8 mouse cellular contexts compared by ENCODE assay signal in genomic region chr19:7341512-7342397, GRCm38 (mm10). TPM values are rescaled to one million over a fixed set of nuclear protein-coding genes. Genes with fewer than 3 reads are reported as not detected.
DNase-seq lines count a peak whose midpoint lies in the region; ATAC-seq and TF ChIP-seq lines count a peak whose summit lies in the region.

Gene Mark2 (minus strand): TSS chr19:7341860.

- dilution Hi-C loops in CH12.LX (cut with MboI; ENCODE audit: extremely low pct_ligation_motif_present, extremely low pct_unique_long_range_greater_than_20kb, low sequenced_read_pairs) = no loop called here

- no peak for TF ChIP-seq RAD21 in CH12.LX (IDR thresholded peaks at IDR 0.05; ENCODE audit: low read depth, low read length)

- no peak for TF ChIP-seq CTCF in CH12.LX (conservative IDR thresholded peaks at IDR 0.05 in 1 of 2, IDR thresholded peaks at IDR 0.05 in 1 of 2; ENCODE audit: low read depth in 2 of 2, low read length in 2 of 2)

- peaks cover 0 to 24% of the 10 kb centered on the region in 2 experiments for H3K36me3 ChIP-seq in CH12.LX (replicated peaks in 1 of 2; ENCODE audit: control insufficient read depth in 1 of 2, insufficient read depth in 1 of 2, low read length in 1 of 2)
- no peaks in the 10 kb centered on the region for H3K36me3 ChIP-seq in forebrain, embryonic 11.5 days (ENCODE audit: control insufficient read depth, insufficient read depth, low read length)
- H3K36me3 ChIP-seq in heart, embryonic 16.5 days (ENCODE audit: control insufficient read depth, insufficient read depth) = no peaks in the 10 kb centered on the region
- H3K36me3 ChIP-seq in liver, embryonic 15.5 days (replicated peaks) = no peaks in the 10 kb centered on the region
- no peaks in the 10 kb centered on the region for H3K36me3 ChIP-seq in neural tube, embryonic 12.5 days

- H3K4me2 ChIP-seq in CH12.LX (ENCODE audit: insufficient read depth, low read depth, poor library complexity, severe bottlenecking) = peak within 1 kb of the TSS; percentile 70
- peak within 1 kb of the TSS; percentile 73 for H3K4me2 ChIP-seq in forebrain, embryonic 11.5 days (ENCODE audit: low read depth, low read length, severe bottlenecking)
- peak within 1 kb of the TSS; percentile 97 for H3K4me2 ChIP-seq in heart, embryonic 16.5 days (ENCODE audit: low read depth, low read length)
- H3K4me2 ChIP-seq in liver, embryonic 15.5 days = peak within 1 kb of the TSS; percentile 95
- H3K4me2 ChIP-seq in neural tube, embryonic 12.5 days (replicated peaks) = peak within 1 kb of the TSS; percentile 97

- peak within 1 kb of the TSS; percentile 79 to 90 (median 85) for H3K4me3 ChIP-seq in CH12.LX (replicated peaks in 1 of 3; ENCODE audit: low read depth in 2 of 3, low read length in 2 of 3, poor library complexity in 1 of 3)
- peak within 1 kb of the TSS; percentile 60 for H3K4me3 ChIP-seq in forebrain, embryonic 11.5 days (ENCODE audit: low read depth, low read length)
- H3K4me3 ChIP-seq in heart, embryonic 16.5 days (ENCODE audit: low read length) = peak within 1 kb of the TSS; percentile 97
- peak within 1 kb of the TSS; percentile 95 for H3K4me3 ChIP-seq in liver, embryonic 15.5 days (replicated peaks)
- H3K4me3 ChIP-seq in neural tube, embryonic 12.5 days = peak within 1 kb of the TSS; percentile 90

- peak; percentile 92 for ATAC-seq in forebrain, embryonic 11.5 days (replicated peaks; ENCODE audit: low FRiP score)
- peak; percentile 91 for ATAC-seq in heart, embryonic 16.5 days (replicated peaks; ENCODE audit: extremely low read depth, insufficient read depth, low FRiP score)
- peak; percentile 86 for ATAC-seq in liver, embryonic 15.5 days (ENCODE audit: insufficient read depth)
- ATAC-seq in neural tube, embryonic 12.5 days (ENCODE audit: low FRiP score, low read depth) = peak; percentile 96

- H3K27ac ChIP-seq in CH12.LX (ENCODE audit: insufficient read depth, low read depth) = peak within 1 kb of the TSS; percentile 61
- peak within 1 kb of the TSS; percentile 75 for H3K27ac ChIP-seq in forebrain, embryonic 11.5 days (ENCODE audit: low read depth, low read length)
- H3K27ac ChIP-seq in heart, embryonic 16.5 days (ENCODE audit: low read length) = peak within 1 kb of the TSS; percentile 86
- peak within 1 kb of the TSS; percentile 95 for H3K27ac ChIP-seq in liver, embryonic 15.5 days (replicated peaks)
- H3K27ac ChIP-seq in neural tube, embryonic 12.5 days = peak within 1 kb of the TSS; percentile 32; the same call in 1 of the 2 replicates

- H3K9me3 ChIP-seq in CH12.LX (replicated peaks; ENCODE audit: low read length) = no peaks in the 10 kb centered on the region
- H3K9me3 ChIP-seq in forebrain, embryonic 11.5 days (ENCODE audit: control insufficient read depth, low read length) = no peaks in the 10 kb centered on the region
- H3K9me3 ChIP-seq in heart, embryonic 16.5 days (replicated peaks; ENCODE audit: control insufficient read depth, low read length) = no peaks in the 10 kb centered on the region
- H3K9me3 ChIP-seq in liver, embryonic 15.5 days (replicated peaks) = no peaks in the 10 kb centered on the region
- H3K9me3 ChIP-seq in neural tube, embryonic 12.5 days = no peaks in the 10 kb centered on the region

- in situ Hi-C loops in CH12.LX (cut with MboI; ENCODE audit: low pct_ligation_motif_present, low pct_unique_long_range_greater_than_20kb, low sequenced_read_pairs) = no loop called here

- WGBS in forebrain, embryonic 11.5 days = 2% methylated on average over 63 of the region's 63 CpGs
- 1% methylated on average over 63 of the region's 63 CpGs for WGBS in heart, embryonic 16.5 days
- 1% methylated on average over 63 of the region's 63 CpGs for WGBS in liver, embryonic 15.5 days (ENCODE audit: insufficient replicate concordance)
- 1% methylated on average over 63 of the region's 63 CpGs for WGBS in neural tube, embryonic 12.5 days

- no peak for TF ChIP-seq EP300 in CH12.LX (IDR thresholded peaks at IDR 0.05; ENCODE audit: low read length)

- peak; percentile 69 for TF ChIP-seq POLR2A in CH12.LX (IDR thresholded peaks at IDR 0.05; ENCODE audit: low read depth, low read length)

- H3K9ac ChIP-seq in CH12.LX (ENCODE audit: insufficient read depth, low read depth) = peak within 1 kb of the TSS; percentile 87
- peak within 1 kb of the TSS; percentile 92 for H3K9ac ChIP-seq in forebrain, embryonic 11.5 days (ENCODE audit: low read length)
- H3K9ac ChIP-seq in heart, embryonic 16.5 days (ENCODE audit: low read length) = peak within 1 kb of the TSS; percentile 97
- peak within 1 kb of the TSS; percentile 96 for H3K9ac ChIP-seq in liver, embryonic 15.5 days
- peak within 1 kb of the TSS; percentile 95 for H3K9ac ChIP-seq in neural tube, embryonic 12.5 days

- peaks cover 25% of the 10 kb centered on the region for H3K79me2 ChIP-seq in CH12.LX (replicated peaks; ENCODE audit: control insufficient read depth, extremely low read depth, insufficient read depth, poor library complexity, severe bottlenecking)

- H3K27me3 ChIP-seq in CH12.LX (replicated peaks) = no peaks in the 10 kb centered on the region
- no peaks in the 10 kb centered on the region for H3K27me3 ChIP-seq in forebrain, embryonic 11.5 days (ENCODE audit: control insufficient read depth, insufficient read depth, low read length)
- no peaks in the 10 kb centered on the region for H3K27me3 ChIP-seq in heart, embryonic 16.5 days (ENCODE audit: control insufficient read depth, insufficient read depth, low read length)
- H3K27me3 ChIP-seq in liver, embryonic 15.5 days = no peaks in the 10 kb centered on the region
- H3K27me3 ChIP-seq in neural tube, embryonic 12.5 days (replicated peaks) = no peaks in the 10 kb centered on the region

- peaks cover 16 to 49% of the 10 kb centered on the region in 2 experiments for H3K4me1 ChIP-seq in CH12.LX (ENCODE audit: control insufficient read depth in 1 of 2, insufficient read depth in 2 of 2)
- H3K4me1 ChIP-seq in forebrain, embryonic 11.5 days (replicated peaks; ENCODE audit: control insufficient read depth, insufficient read depth, low read length) = peaks cover 15% of the 10 kb centered on the region
- H3K4me1 ChIP-seq in heart, embryonic 16.5 days (ENCODE audit: control insufficient read depth, insufficient read depth, low read length) = peaks cover 40% of the 10 kb centered on the region
- peaks cover 51% of the 10 kb centered on the region for H3K4me1 ChIP-seq in liver, embryonic 15.5 days (replicated peaks)
- peaks cover 31% of the 10 kb centered on the region for H3K4me1 ChIP-seq in neural tube, embryonic 12.5 days

- DNase-seq in CH12.LX (ENCODE audit: extremely low read depth) = peak; percentile 99
- DNase-seq in c-Kit-positive CD71-positive TER-119-negative erythroid progenitor cells, embryonic 14.5 days (ENCODE audit: low read depth) = peak; percentile 100
- DNase-seq in forebrain, embryonic 11.5 days (ENCODE audit: low spot score) = peak; percentile 99
- DNase-seq in kidney, postnatal 36 days = peak; percentile 99 to 100
- peak; percentile 99 for DNase-seq in telencephalon, adult 2 months (ENCODE audit: low read depth, low spot score)

TF ChIP-seq in CH12.LX, 34 proteins besides CTCF, POLR2A, EP300 and RAD21 (continues in another document):
- TF ChIP-seq KAT2A (IDR thresholded peaks at IDR 0.05; ENCODE audit: insufficient replicate concordance, low read length) = peak; percentile 73
- no peak for TF ChIP-seq MAX (IDR thresholded peaks at IDR 0.05; ENCODE audit: low read length)
- TF ChIP-seq TBP (conservative IDR thresholded peaks at IDR 0.05; ENCODE audit: low read depth, low read length) = 0 out of 2 replicates have a peak, but pooled peaks have one; percentile 16
- TF ChIP-seq UBTF (IDR thresholded peaks at IDR 0.05; ENCODE audit: low read depth, low read length) = no peak
- TF ChIP-seq MEF2A (IDR thresholded peaks at IDR 0.05; ENCODE audit: borderline replicate concordance, low read depth, low read length) = 0 out of 2 replicates have a peak, but pooled peaks have one; percentile 3
- no peak for TF ChIP-seq IRF4 (IDR thresholded peaks at IDR 0.05; ENCODE audit: low read depth, low read length)
- TF ChIP-seq ELF1 (IDR thresholded peaks at IDR 0.05; ENCODE audit: low read depth, low read length) = peak; percentile 99
- no peak for TF ChIP-seq ZMIZ1 (IDR thresholded peaks at IDR 0.05; ENCODE audit: low read depth, low read length)
- TF ChIP-seq PAX5 (IDR thresholded peaks at IDR 0.05; ENCODE audit: low read length) = no peak
- TF ChIP-seq ZKSCAN1 (IDR thresholded peaks at IDR 0.05; ENCODE audit: borderline replicate concordance, low read depth, low read length) = no peak
- no peak for TF ChIP-seq ETS1 (conservative IDR thresholded peaks at IDR 0.05; ENCODE audit: low read depth, low read length)
- peak; percentile 19; the same call in 1 of the 2 replicates for TF ChIP-seq HCFC1 (IDR thresholded peaks at IDR 0.05; ENCODE audit: low read depth, low read length)
- 0 out of 2 replicates have a peak, but pooled peaks have one; percentile 10 for TF ChIP-seq TCF12 (IDR thresholded peaks at IDR 0.05; ENCODE audit: low read depth, low read length)
- TF ChIP-seq CHD1 (IDR thresholded peaks at IDR 0.05; ENCODE audit: low read depth, low read length) = no peak
- peak; percentile 62 for TF ChIP-seq MXI1 (IDR thresholded peaks at IDR 0.05; ENCODE audit: low read depth, low read length)
- no peak for TF ChIP-seq JUND (conservative IDR thresholded peaks at IDR 0.05; ENCODE audit: low read depth, low read length)
- TF ChIP-seq MAZ (IDR thresholded peaks at IDR 0.05; ENCODE audit: low read depth, low read length) = no peak
- TF ChIP-seq BHLHE40 (IDR thresholded peaks at IDR 0.05; ENCODE audit: low read depth, low read length) = no peak
- no peak for TF ChIP-seq CHD2 (IDR thresholded peaks at IDR 0.05; ENCODE audit: low read length)
- 0 out of 2 replicates have a peak, but pooled peaks have one; percentile 40 for TF ChIP-seq E2F4 (IDR thresholded peaks at IDR 0.05; ENCODE audit: insufficient replicate concordance, low read depth, low read length)
- peak; percentile 95 for TF ChIP-seq SIN3A (IDR thresholded peaks at IDR 0.05; ENCODE audit: low read length)
- peak; percentile 53; the same call in 1 of the 2 replicates for TF ChIP-seq MYC (IDR thresholded peaks at IDR 0.05; ENCODE audit: low read depth, low read length)
- TF ChIP-seq ZC3H11A (IDR thresholded peaks at IDR 0.05; ENCODE audit: low read depth, low read length) = no peak
- no peak for TF ChIP-seq GABPA (IDR thresholded peaks at IDR 0.05; ENCODE audit: insufficient replicate concordance, low read depth, low read length)

RNA-seq across cellular contexts. Expression of gene Mark2, which starts in this region (rescaled TPM):
- total RNA-seq in CH12.LX (2012; rRNA removed) (19.0 and 20.6 TPM in 2 replicates), CH12.LX (2014; rRNA removed) (6.3 and 8.1 TPM in 2 replicates)
- 33.4 and 34.4 TPM in 2 replicates for polyA plus RNA-seq in CH12.LX (2012; ENCODE audit: insufficient read length, low read depth)
- polyA plus RNA-seq in forebrain, embryonic 11.5 days (2014; fragmentation: Nextera tagmentation; extraction: Ambion mirVana) = 61.2 and 62.0 TPM in 2 replicates
- polyA plus RNA-seq in heart, embryonic 16.5 days (2015; fragmentation: Nextera tagmentation; extraction: Ambion mirVana) = 32.4 and 33.0 TPM in 2 replicates
- 20.0 and 24.4 TPM in 2 replicates for polyA plus RNA-seq in liver, embryonic 15.5 days (2015; fragmentation: Nextera tagmentation; extraction: Ambion mirVana)
- polyA plus RNA-seq in neural tube, embryonic 12.5 days (2016; fragmentation: Nextera tagmentation; extraction: Ambion mirVana) = 62.3 and 72.0 TPM in 2 replicates

Comparison
In these comparisons a context has a peak if more than half of its experiments do, and no peak if none do; other contexts are left out.
1. Peak in every context shown above with its lines: DNase-seq, ATAC-seq, H3K4me3 ChIP-seq and H3K27ac ChIP-seq.
2. H3K27ac ChIP-seq: peak in every context shown above with its lines; median percentile 95 in liver, embryonic 15.5 days; 86 in heart, embryonic 16.5 days; 75 in forebrain, embryonic 11.5 days; 61 in CH12.LX; 32 in neural tube, embryonic 12.5 days.